Mouse (Mus musculus) olfactory bulb, adult 2 months (tissue): ENCODE data around the gene Kif13a.

ENCODE experiments used
- CTCF ChIP-seq: fragments of 200-500 bp; IDR thresholded peaks from 2 replicates; pipeline ENCODE4 v1.5.1; 2012; ENCODE audit warnings: low read depth, mild to moderate bottlenecking, low read length, moderate library complexity; ENCODE audit not compliant: insufficient read depth
- POLR2A ChIP-seq: fragments of 200-500 bp; IDR thresholded peaks from 2 replicates; pipeline ENCODE4 v1.6.1; 2012; ENCODE audit warnings: mild to moderate bottlenecking, low read depth, low read length, moderate library complexity; ENCODE audit not compliant: insufficient read depth

GRCm38 (mm10) chr13:46701486-46701885 is 228.2 kb downstream of the Kif13a start:
- TF ChIP-seq CTCF = no peak
- TF ChIP-seq POLR2A = no peak
